22 mouse cellular contexts compared by ENCODE assay signal in the genomic region with DNA sequence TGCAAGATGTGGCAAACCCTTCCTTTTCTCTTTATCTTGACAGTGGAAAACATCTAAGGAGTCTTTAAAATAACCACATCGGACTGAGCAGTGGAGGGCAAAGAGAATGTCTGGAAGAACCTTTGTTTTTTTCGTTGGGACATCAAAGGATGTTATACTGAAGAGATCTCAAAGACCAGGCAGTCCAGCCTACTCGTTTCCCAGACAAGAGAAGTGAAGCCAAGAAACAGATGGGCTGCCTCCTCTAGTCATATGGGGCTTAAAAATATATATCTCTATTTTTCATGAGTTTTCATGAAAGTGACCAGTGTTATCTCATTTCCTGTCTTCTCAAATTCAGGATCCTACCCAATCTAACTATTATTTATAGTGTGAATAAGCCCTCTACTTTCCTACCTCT.
"Had no signal": no experiment of that assay in that cellular context is flagged by ENCODE, and none has a peak within 500 bp of the region (broad histone marks: within the 10 kb centered on the region; RNA-seq: fewer than 3 reads in every experiment).

No protein-coding gene starts in this region.

- ATAC-seq: hindbrain, embryonic 16.5 days; hindbrain, postnatal 0 days; inflammation-experienced regulatory T-cells, adult 6 months; intestine, embryonic 15.5 days; intestine, embryonic 16.5 days; intestine, postnatal 0 days had no signal

- DNase-seq: heart, postnatal 10 days; heart, postnatal 14 days; heart, postnatal 36 days; heart, postnatal 4 days; kidney, adult 11 months; kidney, adult 18-20 months; kidney, adult 2 months; kidney, adult 8-10 months; kidney, adult 9 months; kidney, postnatal 10 days; kidney, postnatal 14 days; kidney, postnatal 25 days; kidney, postnatal 36 days; kidney, postnatal 4 days; layer of hippocampus, adult 9-11 months; layer of hippocampus, postnatal 36 days had no signal
